Mouse (Mus musculus) hindbrain, embryonic 10.5 days (tissue): ENCODE measurements around the gene Actb. TPM values are rescaled to one million over a fixed set of nuclear protein-coding genes. Genes with fewer than 3 reads are reported as not detected.
A peak's percentile ranks its signal among the peaks of the same experiment; 100 is the strongest.
"Not testable (repeated sequence)": the region's sequence is repeated elsewhere in the genome, so short reads cannot be mapped to it uniquely, and the experiment has no call there.

ENCODE experiments used
- DNase-seq: peaks from one replicate; pipeline ENCODE4 v3.0.0-alpha.2; 2017; ENCODE audit warnings: low spot score
- H3K27ac ChIP-seq: fragments of 300-500 bp; sonication (generic); 2 replicates; pipeline ENCODE4 v1.5.1; 2016; ENCODE audit warnings: mild to moderate bottlenecking, moderate library complexity
- H3K27me3 ChIP-seq: fragments of 300-500 bp; sonication (generic); 2 replicates; pipeline ENCODE4 v1.6.1; 2016; ENCODE audit warnings: mild to moderate bottlenecking; ENCODE audit not compliant: poor library complexity, insufficient read depth, severe bottlenecking
- H3K36me3 ChIP-seq: fragments of 300-500 bp; sonication (generic); 2 replicates; pipeline ENCODE4 v1.6.1; 2016; ENCODE audit warnings: mild to moderate bottlenecking, moderate library complexity
- H3K4me1 ChIP-seq: fragments of 300-500 bp; sonication (generic); replicated peaks from 2 replicates; pipeline ENCODE4 v1.6.1; 2016; ENCODE audit warnings: mild to moderate bottlenecking
- H3K4me3 ChIP-seq: fragments of 300-500 bp; sonication (generic); 2 replicates; pipeline ENCODE4 v1.5.1; 2016; ENCODE audit warnings: mild to moderate bottlenecking, moderate library complexity
- H3K9me3 ChIP-seq: fragments of 300-500 bp; sonication (generic); 2 replicates; pipeline ENCODE4 v1.6.1; 2016; ENCODE audit warnings: mild to moderate bottlenecking, moderate library complexity
- WGBS: fragments of 180-500 bp; shearing (Covaris S2); methylation state at CpG from one replicate; pipeline ENCODE4 v1.1.7; 2016; 5-methylcytosine and 5-hydroxymethylcytosine counted together
- polyA plus RNA-seq: library from polyadenylated mRNA; unstranded; fragments of >200 nt; fragmentation: Nextera tagmentation; extraction: Ambion mirVana; gene quantifications from 2 replicates; pipeline ENCODE4 v1.2.1, GENCODE M21; 2016

The Actb gene
- polyA plus RNA-seq, 1 experiment from 2014 or later: 15,462 TPM

GRCm38 (mm10) chr5:142896192-142896591, 10.4 kb downstream of the Actb start:
- Histone ChIP-seq H3K27me3 (no peaks in the 10 kb centered on the region), H3K9me3 (no peaks in the 10 kb centered on the region), H3K4me3 (peak overlapping the region; percentile 68; the same call in 1 of the 2 replicates), H3K27ac (no peak overlapping the region), H3K4me1 (peaks cover 24% of the 10 kb centered on the region), H3K36me3 (peaks cover 30% of the 10 kb centered on the region)
- 88% methylated on average over 10 of the region's 10 CpGs for WGBS
- DNase-seq: no peak

- Histone ChIP-seq H3K36me3 (peaks cover 20% of the 10 kb centered on the region), H3K4me1 (peaks cover 24% of the 10 kb centered on the region), H3K9me3 (no peaks in the 10 kb centered on the region), H3K4me3 (peak within 1 kb of the TSS; percentile 68), H3K27ac (peak within 1 kb of the TSS; percentile 91), H3K27me3 (no peaks in the 10 kb centered on the region)
- peak; percentile 92 for DNase-seq
- under 1% methylated on average over 40 of the region's 40 CpGs for WGBS
These were observed 11.5 kb downstream of the Actb start, which contains the start of gene Fbxl18 for GRCm38 (mm10) chr5:142894918-142895613. TSS of gene Fbxl18 (minus strand) at chr5:142895421.

GRCm38 (mm10) chr5:142891396-142891795, 15.2 kb downstream of the Actb start:
- Histone ChIP-seq H3K9me3 (no peaks in the 10 kb centered on the region), H3K36me3 (peaks cover 23% of the 10 kb centered on the region), H3K27me3 (no peaks in the 10 kb centered on the region), H3K4me3 (no peak overlapping the region), H3K4me1 (peaks cover 24% of the 10 kb centered on the region), H3K27ac (no peak overlapping the region)
- DNase-seq: no peak
- WGBS: 90% methylated on average over 6 of the region's 6 CpGs

- not testable (repeated sequence) for H3K27ac ChIP-seq, H3K9me3 ChIP-seq, DNase-seq, H3K4me1 ChIP-seq, H3K4me3 ChIP-seq, H3K27me3 ChIP-seq
- H3K36me3 ChIP-seq: peaks cover 62% of the 10 kb centered on the region
- 90% methylated on average over 3 of the region's 3 CpGs for WGBS
These were observed 19.0 kb downstream of the Actb start for GRCm38 (mm10) chr5:142887533-142887932.

- Histone ChIP-seq H3K36me3 (peaks cover 70% of the 10 kb centered on the region), H3K27ac (no peak overlapping the region), H3K4me1 (peaks cover 4% of the 10 kb centered on the region), H3K27me3 (no peaks in the 10 kb centered on the region), H3K9me3 (no peaks in the 10 kb centered on the region), H3K4me3 (no peak overlapping the region)
- DNase-seq: no peak
- WGBS: 93% methylated on average over 20 of the region's 20 CpGs
These were observed 19.8 kb downstream of the Actb start for GRCm38 (mm10) chr5:142886761-142887160.

- Histone ChIP-seq H3K27me3 (no peaks in the 10 kb centered on the region), H3K27ac (no peak overlapping the region), H3K36me3 (peaks cover 72% of the 10 kb centered on the region), H3K4me3 (no peak overlapping the region), H3K4me1 (peaks cover 10% of the 10 kb centered on the region), H3K9me3 (no peaks in the 10 kb centered on the region)
- no peak for DNase-seq
- 96% methylated on average over 19 of the region's 19 CpGs for WGBS
These were observed 20.4 kb downstream of the Actb start for GRCm38 (mm10) chr5:142886181-142886580.

- 96% methylated on average over 11 of the region's 11 CpGs for WGBS
- Histone ChIP-seq H3K27me3 (no peaks in the 10 kb centered on the region), H3K27ac (no peak overlapping the region), H3K9me3 (no peaks in the 10 kb centered on the region), H3K4me1 (peaks cover 30% of the 10 kb centered on the region), H3K4me3 (no peak overlapping the region), H3K36me3 (peaks cover 76% of the 10 kb centered on the region)
- DNase-seq: no peak
These were observed 24.1 kb downstream of the Actb start for GRCm38 (mm10) chr5:142882471-142882870.

GRCm38 (mm10) chr5:142881936-142882335, 24.6 kb downstream of the Actb start:
- H3K36me3 ChIP-seq: peaks cover 78% of the 10 kb centered on the region
- no peak for DNase-seq
- 74% methylated on average over 8 of the region's 8 CpGs for WGBS
- peaks cover 35% of the 10 kb centered on the region for H3K4me1 ChIP-seq
- H3K27ac ChIP-seq: peak overlapping the region; percentile 73
- H3K27me3 ChIP-seq: no peaks in the 10 kb centered on the region
- no peaks in the 10 kb centered on the region for H3K9me3 ChIP-seq
- H3K4me3 ChIP-seq: no peak overlapping the region

GRCm38 (mm10) chr5:142880806-142881516, 25.6 kb downstream of the Actb start:
- peak; percentile 52 for DNase-seq
- peak overlapping the region; percentile 73 for H3K27ac ChIP-seq
- peak overlapping the region; percentile 12; the same call in 1 of the 2 replicates for H3K4me3 ChIP-seq
- H3K9me3 ChIP-seq: no peaks in the 10 kb centered on the region
- peaks cover 78% of the 10 kb centered on the region for H3K36me3 ChIP-seq
- no peaks in the 10 kb centered on the region for H3K27me3 ChIP-seq
- WGBS: 32% methylated on average over 13 of the region's 13 CpGs
- H3K4me1 ChIP-seq: peaks cover 35% of the 10 kb centered on the region

- H3K9me3 ChIP-seq: no peaks in the 10 kb centered on the region
- DNase-seq: no peak
- no peak overlapping the region for H3K4me3 ChIP-seq
- peaks cover 35% of the 10 kb centered on the region for H3K4me1 ChIP-seq
- 77% methylated on average over 6 of the region's 6 CpGs for WGBS
- peaks cover 78% of the 10 kb centered on the region for H3K36me3 ChIP-seq
- H3K27me3 ChIP-seq: no peaks in the 10 kb centered on the region
- peak overlapping the region; percentile 73 for H3K27ac ChIP-seq
These were observed 26.3 kb downstream of the Actb start for GRCm38 (mm10) chr5:142880246-142880645.

- WGBS: 72% methylated on average over 8 of the region's 8 CpGs
- H3K36me3 ChIP-seq: peaks cover 78% of the 10 kb centered on the region
- peak overlapping the region; percentile 73 for H3K27ac ChIP-seq
These were observed 27.0 kb downstream of the Actb start for GRCm38 (mm10) chr5:142879318-142880175.

GRCm38 (mm10) chr5:142878570-142878969, 28.0 kb downstream of the Actb start:
- no peak overlapping the region for H3K4me3 ChIP-seq
- 94% methylated on average over 15 of the region's 15 CpGs for WGBS
- H3K9me3 ChIP-seq: no peaks in the 10 kb centered on the region
- no peaks in the 10 kb centered on the region for H3K27me3 ChIP-seq
- DNase-seq: no peak
- H3K36me3 ChIP-seq: peaks cover 78% of the 10 kb centered on the region
- peaks cover 35% of the 10 kb centered on the region for H3K4me1 ChIP-seq
- no peak overlapping the region for H3K27ac ChIP-seq

More at GRCm38 (mm10) chr5:142879318-142880175, 27.0 kb downstream of the Actb start:
- no peak overlapping the region for H3K4me3 ChIP-seq
- peak; percentile 80 for DNase-seq
- H3K9me3 ChIP-seq: no peaks in the 10 kb centered on the region
- no peaks in the 10 kb centered on the region for H3K27me3 ChIP-seq
- H3K4me1 ChIP-seq: peaks cover 35% of the 10 kb centered on the region
